Mouse (Mus musculus): ENCODE data around the gene Aox1. TPM values are rescaled to one million over a fixed set of nuclear protein-coding genes. Genes with fewer than 3 reads are reported as not detected.

Aox1 gene
- polyA plus RNA-seq, 1 experiment from 2014 or later: 0.04 TPM

- 91% methylated on average over 3 of the region's 3 CpGs for WGBS (ENCODE audit: missing documents)
- Histone ChIP-seq H3K4me3 (ENCODE audit: inconsistent target) (no peak overlapping the region), H3K79me2 (ENCODE audit: inconsistent target) (no peaks in the 10 kb centered on the region), H3K27ac (no peak overlapping the region), H3K36me3 (ENCODE audit: inconsistent target) (no peaks in the 10 kb centered on the region)
These were observed 17.1 kb downstream of the Aox1 start for GRCm38 (mm10) chr1:58046721-58047290.

- no peak overlapping the region for H3K27ac ChIP-seq
- no peaks in the 10 kb centered on the region for H3K36me3 ChIP-seq (ENCODE audit: inconsistent target)
- H3K79me2 ChIP-seq (ENCODE audit: inconsistent target): no peaks in the 10 kb centered on the region
- 92% methylated on average over 5 of the region's 5 CpGs for WGBS (ENCODE audit: missing documents)
- no peak overlapping the region for H3K4me3 ChIP-seq (ENCODE audit: inconsistent target)
These were observed 19.4 kb downstream of the Aox1 start for GRCm38 (mm10) chr1:58049126-58049525.

- 91% methylated on average over 11 of the region's 11 CpGs for WGBS (ENCODE audit: missing documents)
- Histone ChIP-seq H3K27ac (no peak overlapping the region), H3K79me2 (ENCODE audit: inconsistent target) (no peaks in the 10 kb centered on the region), H3K36me3 (ENCODE audit: inconsistent target) (no peaks in the 10 kb centered on the region), H3K4me3 (ENCODE audit: inconsistent target) (no peak overlapping the region)
These were observed 25.9 kb downstream of the Aox1 start for GRCm38 (mm10) chr1:58055598-58055997.

- 89% methylated on average over 13 of the region's 13 CpGs for WGBS (ENCODE audit: missing documents)
- Histone ChIP-seq H3K4me3 (ENCODE audit: inconsistent target) (no peak overlapping the region), H3K27ac (no peak overlapping the region), H3K79me2 (ENCODE audit: inconsistent target) (no peaks in the 10 kb centered on the region), H3K36me3 (ENCODE audit: inconsistent target) (no peaks in the 10 kb centered on the region)
These were observed 26.5 kb downstream of the Aox1 start for GRCm38 (mm10) chr1:58056074-58056807.

- no peaks in the 10 kb centered on the region for H3K79me2 ChIP-seq (ENCODE audit: inconsistent target)
- H3K4me3 ChIP-seq (ENCODE audit: inconsistent target): no peak overlapping the region
- H3K36me3 ChIP-seq (ENCODE audit: inconsistent target): no peaks in the 10 kb centered on the region
- WGBS (ENCODE audit: missing documents): 74% methylated on average over 11 of the region's 11 CpGs
- no peak overlapping the region for H3K27ac ChIP-seq
These were observed 27.2 kb downstream of the Aox1 start for GRCm38 (mm10) chr1:58056939-58057338.

GRCm38 (mm10) chr1:58058846-58059245 is 29.1 kb downstream of the Aox1 start:
- Histone ChIP-seq H3K79me2 (ENCODE audit: inconsistent target) (no peaks in the 10 kb centered on the region), H3K4me3 (ENCODE audit: inconsistent target) (no peak overlapping the region), H3K36me3 (ENCODE audit: inconsistent target) (no peaks in the 10 kb centered on the region), H3K27ac (no peak overlapping the region)
- WGBS (ENCODE audit: missing documents): 91% methylated on average over 4 of the region's 4 CpGs

- no peaks in the 10 kb centered on the region for H3K36me3 ChIP-seq (ENCODE audit: inconsistent target)
- 93% methylated on average over 7 of the region's 7 CpGs for WGBS (ENCODE audit: missing documents)
These were observed 32.4 kb downstream of the Aox1 start for GRCm38 (mm10) chr1:58062131-58062530.

GRCm38 (mm10) chr1:58065151-58065550 is 35.4 kb downstream of the Aox1 start:
- H3K79me2 ChIP-seq (ENCODE audit: inconsistent target): no peaks in the 10 kb centered on the region
- 88% methylated on average over 5 of the region's 5 CpGs for WGBS (ENCODE audit: missing documents)
- H3K4me3 ChIP-seq (ENCODE audit: inconsistent target): no peak overlapping the region
- H3K36me3 ChIP-seq (ENCODE audit: inconsistent target): no peaks in the 10 kb centered on the region
- no peak overlapping the region for H3K27ac ChIP-seq

More at GRCm38 (mm10) chr1:58062131-58062530, 32.4 kb downstream of the Aox1 start:
- Histone ChIP-seq H3K27ac (no peak overlapping the region), H3K4me3 (ENCODE audit: inconsistent target) (no peak overlapping the region), H3K79me2 (ENCODE audit: inconsistent target) (no peaks in the 10 kb centered on the region)

- Histone ChIP-seq H3K27ac (no peak overlapping the region), H3K79me2 (ENCODE audit: inconsistent target) (no peaks in the 10 kb centered on the region)
These were observed 35.9 kb downstream of the Aox1 start for GRCm38 (mm10) chr1:58065606-58066005.

GRCm38 (mm10) chr1:58069181-58069580 is 39.5 kb downstream of the Aox1 start:
- WGBS (ENCODE audit: missing documents): 85% methylated on average over 4 of the region's 6 CpGs
- no peaks in the 10 kb centered on the region for H3K36me3 ChIP-seq (ENCODE audit: inconsistent target)
- H3K79me2 ChIP-seq (ENCODE audit: inconsistent target): no peaks in the 10 kb centered on the region
- no peak overlapping the region for H3K27ac ChIP-seq
- no peak overlapping the region for H3K4me3 ChIP-seq (ENCODE audit: inconsistent target)

More at GRCm38 (mm10) chr1:58065606-58066005, 35.9 kb downstream of the Aox1 start:
- Histone ChIP-seq H3K36me3 (ENCODE audit: inconsistent target) (no peaks in the 10 kb centered on the region), H3K4me3 (ENCODE audit: inconsistent target) (no peak overlapping the region)
- WGBS (ENCODE audit: missing documents): 93% methylated on average over 3 of the region's 3 CpGs

GRCm38 (mm10) chr1:58070091-58070490 is 40.4 kb downstream of the Aox1 start:
- Histone ChIP-seq H3K36me3 (ENCODE audit: inconsistent target) (no peaks in the 10 kb centered on the region), H3K27ac (no peak overlapping the region), H3K79me2 (ENCODE audit: inconsistent target) (no peaks in the 10 kb centered on the region), H3K4me3 (ENCODE audit: inconsistent target) (no peak overlapping the region)
- 95% methylated on average over 11 of the region's 11 CpGs for WGBS (ENCODE audit: missing documents)

GRCm38 (mm10) chr1:58071006-58071405 is 41.3 kb downstream of the Aox1 start:
- Histone ChIP-seq H3K36me3 (ENCODE audit: inconsistent target) (no peaks in the 10 kb centered on the region), H3K27ac (no peak overlapping the region), H3K4me3 (ENCODE audit: inconsistent target) (no peak overlapping the region), H3K79me2 (ENCODE audit: inconsistent target) (no peaks in the 10 kb centered on the region)
- WGBS (ENCODE audit: missing documents): 79% methylated on average over 9 of the region's 9 CpGs

GRCm38 (mm10) chr1:58071509-58071908 is 41.8 kb downstream of the Aox1 start:
- Histone ChIP-seq H3K4me3 (ENCODE audit: inconsistent target) (no peak overlapping the region), H3K79me2 (ENCODE audit: inconsistent target) (no peaks in the 10 kb centered on the region), H3K36me3 (ENCODE audit: inconsistent target) (no peaks in the 10 kb centered on the region), H3K27ac (no peak overlapping the region)
- 95% methylated on average over 1 of the region's 1 CpGs for WGBS (ENCODE audit: missing documents)

- H3K36me3 ChIP-seq (ENCODE audit: inconsistent target): no peaks in the 10 kb centered on the region
- 95% methylated on average over 2 of the region's 2 CpGs for WGBS (ENCODE audit: missing documents)
These were observed 42.7 kb downstream of the Aox1 start for GRCm38 (mm10) chr1:58072416-58072815.

GRCm38 (mm10) chr1:58072991-58073730 is 43.4 kb downstream of the Aox1 start:
- Histone ChIP-seq H3K79me2 (ENCODE audit: inconsistent target) (no peaks in the 10 kb centered on the region), H3K36me3 (ENCODE audit: inconsistent target) (no peaks in the 10 kb centered on the region), H3K4me3 (ENCODE audit: inconsistent target) (no peak overlapping the region), H3K27ac (no peak overlapping the region)
- WGBS (ENCODE audit: missing documents): 70% methylated on average over 12 of the region's 12 CpGs

More at GRCm38 (mm10) chr1:58072416-58072815, 42.7 kb downstream of the Aox1 start:
- Histone ChIP-seq H3K4me3 (ENCODE audit: inconsistent target) (no peak overlapping the region), H3K79me2 (ENCODE audit: inconsistent target) (no peaks in the 10 kb centered on the region), H3K27ac (no peak overlapping the region)
